Mouse (Mus musculus): ENCODE measurements around the gene Olfr823. TPM values are rescaled to one million over a fixed set of nuclear protein-coding genes. Genes with fewer than 3 reads are reported as not detected.

Gene Olfr823
- not detected for polyA plus RNA-seq (2017; shearing (Covaris generic))

GRCm38 (mm10) chr10:130115283-130115682, at the start of gene Olfr823:
Olfr823 (minus strand) TSS chr10:130115383.

GRCm38 (mm10) chr10:130129900-130130299, 14.7 kb upstream of the Olfr823 start, which contains the start of gene Olfr824:
Olfr824 (minus strand) TSS chr10:130130000.

GRCm38 (mm10) chr10:130070910-130071309, 44.3 kb downstream of the Olfr823 start, which contains the start of gene Olfr822:
Olfr822 (plus strand) TSS chr10:130071210.

Other genes starting within 250 kb of the Olfr823 start
- gene Olfr814, start 235.5 kb downstream of the Olfr823 start, polyA plus RNA-seq (2017; shearing (Covaris generic)), result 0.11 TPM
- 0.21 TPM for gene Olfr815, start 209.5 kb downstream of the Olfr823 start, polyA plus RNA-seq (2017; shearing (Covaris generic))
- 1.5 TPM for gene Olfr816, start 199.8 kb downstream of the Olfr823 start, polyA plus RNA-seq (2017; shearing (Covaris generic))
- gene Olfr818, start 166.3 kb downstream of the Olfr823 start, polyA plus RNA-seq (2017; shearing (Covaris generic)), result not detected
- not detected for gene Olfr819, start 148.1 kb downstream of the Olfr823 start, polyA plus RNA-seq (2017; shearing (Covaris generic))
- not detected for gene Olfr247, start 139.2 kb downstream of the Olfr823 start, polyA plus RNA-seq (2017; shearing (Covaris generic))
- 0.40 TPM for gene Gm10310, start 130.3 kb downstream of the Olfr823 start, polyA plus RNA-seq (2017; shearing (Covaris generic))
- gene Olfr820, start 102.8 kb downstream of the Olfr823 start, polyA plus RNA-seq (2017; shearing (Covaris generic)), result not detected
- gene Olfr821, start 85.0 kb downstream of the Olfr823 start, polyA plus RNA-seq (2017; shearing (Covaris generic)), result not detected
- gene Olfr822, start 44.2 kb downstream of the Olfr823 start, polyA plus RNA-seq (2017; shearing (Covaris generic)), result not detected
- gene Olfr824, start 14.6 kb upstream of the Olfr823 start, polyA plus RNA-seq (2017; shearing (Covaris generic)), result not detected
- not detected for gene Olfr825, start 51.4 kb upstream of the Olfr823 start, polyA plus RNA-seq (2017; shearing (Covaris generic))
- gene Olfr826, start 68.8 kb upstream of the Olfr823 start, polyA plus RNA-seq (2017; shearing (Covaris generic)), result not detected
- gene Olfr827, start 99.0 kb upstream of the Olfr823 start, polyA plus RNA-seq (2017; shearing (Covaris generic)), result not detected
- gene Neurod4, start 164.9 kb upstream of the Olfr823 start, polyA plus RNA-seq (2017; shearing (Covaris generic)), result not detected
- 172 TPM for gene Tespa1, start 207.5 kb upstream of the Olfr823 start, polyA plus RNA-seq (2017; shearing (Covaris generic))